Mouse (Mus musculus): ENCODE data around the gene Olfr993.

The Olfr993 gene

DNA sequence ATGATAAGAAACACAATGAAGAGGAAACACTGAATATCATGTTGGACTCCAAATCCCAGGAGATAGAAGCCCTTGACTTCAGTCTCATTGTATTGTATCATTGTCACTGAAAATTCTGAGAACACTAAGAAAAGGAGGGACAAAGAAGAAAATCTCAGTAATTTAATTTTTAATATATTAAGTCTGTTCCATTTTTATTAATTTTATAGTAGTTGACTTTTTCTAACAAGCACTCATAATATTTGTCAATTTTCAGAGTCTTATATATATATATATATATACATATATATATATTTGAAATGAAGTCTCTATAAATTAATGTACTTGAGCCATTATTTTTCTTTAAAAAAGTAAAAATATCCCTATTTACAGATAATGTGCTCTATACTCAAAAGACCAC is at the start of gene Olfr993:
Olfr993 (minus strand) TSS at position 101 of the 400 bp plus-strand sequence.
- no peak for DNase-seq (ENCODE audit: low spot score)

DNA sequence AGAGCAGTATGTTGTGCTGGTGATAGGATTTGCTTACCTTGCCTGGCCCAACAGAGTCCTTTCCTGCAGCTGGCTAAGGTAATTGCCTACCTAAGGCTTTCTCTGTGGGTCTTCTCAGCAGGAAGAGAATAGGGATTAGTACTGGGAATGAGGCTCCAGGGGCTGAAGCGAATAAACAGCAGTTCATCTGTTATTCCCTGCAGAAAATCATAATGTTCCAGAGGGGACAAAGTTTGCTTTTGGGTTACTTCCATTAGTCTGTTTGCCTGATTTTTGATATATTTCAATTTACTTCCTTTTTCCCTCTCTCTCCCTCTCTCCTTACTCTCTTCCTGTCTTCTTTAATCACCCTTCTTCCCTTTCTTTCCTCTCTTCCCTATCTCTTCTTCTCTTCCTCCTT is 28.9 kb upstream of the Olfr993 start, which contains the start of gene Olfr995:
Olfr995 (minus strand) TSS at position 101 of the 400 bp plus-strand sequence.
- DNase-seq (ENCODE audit: low spot score): no peak

DNA sequence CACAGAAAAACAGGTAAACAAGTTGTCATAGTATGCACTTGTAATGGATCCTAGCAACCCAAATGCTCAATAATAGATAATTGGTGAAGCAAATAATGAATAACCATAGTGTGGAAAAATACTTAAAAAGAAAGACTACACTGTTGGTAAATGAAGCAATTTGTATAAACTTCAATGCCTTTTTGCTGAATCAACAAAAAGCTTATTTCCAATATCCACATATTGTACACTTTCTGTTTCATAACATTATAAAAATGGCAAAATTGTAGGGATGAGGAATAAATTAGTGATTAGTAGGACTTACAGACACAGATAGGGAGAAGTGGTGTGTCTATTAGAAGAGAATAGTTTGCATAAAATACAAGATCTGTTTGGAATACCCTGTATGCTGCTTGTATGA is 27.9 kb upstream of the Olfr993 start:
- no peak for DNase-seq (ENCODE audit: low spot score)

DNA sequence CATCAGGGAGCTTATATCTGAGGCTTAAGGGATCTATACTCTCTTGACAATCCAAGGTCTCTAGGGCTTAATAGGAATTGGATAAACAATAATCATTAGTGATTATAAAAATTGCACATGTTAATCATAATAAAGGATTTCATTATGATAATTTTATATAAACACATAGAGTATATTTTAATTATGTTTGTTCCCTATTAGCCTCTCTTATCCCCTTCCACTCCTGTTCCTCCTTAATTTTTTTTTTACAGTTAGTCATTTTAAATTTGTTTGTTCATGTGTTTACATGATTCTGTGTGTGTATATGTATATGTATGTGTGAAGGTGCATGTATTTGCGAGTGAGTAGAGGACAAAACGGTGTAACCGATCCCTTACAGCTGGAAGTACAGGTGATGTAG is 21.7 kb upstream of the Olfr993 start, which contains the start of gene Olfr994:
Olfr994 (minus strand) TSS at position 101 of the 400 bp plus-strand sequence.
- DNase-seq (ENCODE audit: low spot score): no peak

DNA sequence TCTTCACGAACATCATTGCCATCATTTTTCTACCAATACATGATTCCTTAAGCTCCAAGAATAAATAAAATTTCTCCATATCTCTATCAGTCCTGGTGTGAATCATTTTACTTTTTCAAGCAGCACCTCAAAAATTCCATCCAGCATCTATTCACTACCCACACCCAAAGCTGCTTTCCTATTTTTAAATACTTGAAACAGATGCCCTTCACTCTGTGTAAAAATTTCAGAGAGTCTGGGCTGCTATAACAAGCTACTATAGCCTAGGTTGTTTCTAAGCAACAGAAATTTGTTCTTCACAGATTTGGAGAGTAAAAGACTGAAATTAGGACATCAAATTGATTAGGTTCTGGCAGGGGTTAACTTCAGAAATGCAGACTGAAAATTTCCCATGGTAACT is 11.2 kb upstream of the Olfr993 start:
- DNase-seq (ENCODE audit: low spot score): no peak

DNA sequence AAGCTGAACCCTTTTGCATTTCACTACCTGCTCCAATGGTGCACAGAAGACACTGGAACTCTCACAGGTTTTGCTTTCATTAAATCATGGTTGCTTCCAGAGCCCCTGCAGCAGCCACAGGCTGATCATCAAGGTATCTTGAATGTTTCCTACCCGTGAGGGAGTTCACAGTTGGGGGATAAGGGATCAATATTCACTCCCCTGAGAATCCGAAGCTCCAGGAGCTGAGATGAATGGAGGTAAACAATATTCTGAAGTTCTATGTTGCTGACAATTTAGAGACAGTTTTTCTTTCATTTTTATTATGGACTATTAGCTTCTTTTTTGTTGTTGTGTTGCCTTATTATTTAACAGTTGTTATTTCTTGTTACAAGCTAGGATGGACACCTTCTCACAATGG is 5.3 kb downstream of the Olfr993 start, which contains the start of gene Olfr992:
Olfr992 (minus strand) TSS at position 101 of the 400 bp plus-strand sequence.
- DNase-seq (ENCODE audit: low spot score): no peak
